Mouse (Mus musculus): ENCODE data around the gene Prdm16. TPM values are rescaled to one million over a fixed set of nuclear protein-coding genes. Genes with fewer than 3 reads are reported as not detected.

The Prdm16 gene
- total RNA-seq, 2 experiments from 2014 or later = 1.4 to 2.0 TPM

GRCm38 (mm10) chr4:154519470-154520037 lies 117.1 kb downstream of the Prdm16 start:
- no peak for DNase-seq (ENCODE audit: low spot score)

DNA sequence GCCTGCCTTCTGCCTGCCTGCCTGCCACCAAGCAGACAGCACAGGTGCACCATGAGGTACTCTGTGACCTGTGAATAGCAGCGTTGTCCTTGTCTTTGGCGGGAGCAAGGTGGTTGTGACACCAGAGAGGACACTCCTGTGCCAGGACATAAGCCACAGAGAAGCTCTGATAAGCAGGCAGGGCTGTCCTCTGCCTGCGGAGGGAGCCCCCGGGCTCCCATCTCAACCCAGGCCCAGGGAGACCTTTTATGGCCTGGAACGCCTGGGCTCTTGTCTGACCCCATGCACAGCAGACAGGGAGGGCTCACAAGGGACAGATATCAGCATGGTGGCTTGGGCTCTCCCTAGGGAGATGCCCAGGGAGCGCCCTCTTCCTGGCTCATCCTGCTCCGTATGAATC lies 118.7 kb downstream of the Prdm16 start:
- no peak for DNase-seq (ENCODE audit: low spot score)

GRCm38 (mm10) chr4:154516470-154516869 lies 120.2 kb downstream of the Prdm16 start:
- DNase-seq (ENCODE audit: low spot score) = no peak

DNA sequence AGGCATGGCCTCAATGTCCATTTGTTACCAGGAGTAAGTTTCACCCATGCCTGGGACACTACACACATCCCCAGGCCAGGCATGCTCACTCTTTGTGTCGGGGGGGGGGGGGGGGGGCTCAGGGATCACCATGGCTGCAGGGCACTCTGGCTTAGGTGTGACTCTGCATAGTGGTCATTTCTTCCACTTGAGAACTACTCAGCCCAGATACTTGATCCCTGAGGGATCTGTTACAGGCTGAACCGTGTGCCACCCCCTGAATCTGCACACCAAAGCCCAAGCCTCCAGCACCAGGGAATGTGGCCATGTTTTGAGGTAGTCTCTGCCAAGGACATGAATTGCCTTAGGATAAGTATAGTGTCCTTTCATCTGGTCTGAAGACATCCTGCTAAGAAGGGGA lies 123.0 kb downstream of the Prdm16 start:
- DNase-seq (ENCODE audit: low spot score) = peak; percentile 42

DNA sequence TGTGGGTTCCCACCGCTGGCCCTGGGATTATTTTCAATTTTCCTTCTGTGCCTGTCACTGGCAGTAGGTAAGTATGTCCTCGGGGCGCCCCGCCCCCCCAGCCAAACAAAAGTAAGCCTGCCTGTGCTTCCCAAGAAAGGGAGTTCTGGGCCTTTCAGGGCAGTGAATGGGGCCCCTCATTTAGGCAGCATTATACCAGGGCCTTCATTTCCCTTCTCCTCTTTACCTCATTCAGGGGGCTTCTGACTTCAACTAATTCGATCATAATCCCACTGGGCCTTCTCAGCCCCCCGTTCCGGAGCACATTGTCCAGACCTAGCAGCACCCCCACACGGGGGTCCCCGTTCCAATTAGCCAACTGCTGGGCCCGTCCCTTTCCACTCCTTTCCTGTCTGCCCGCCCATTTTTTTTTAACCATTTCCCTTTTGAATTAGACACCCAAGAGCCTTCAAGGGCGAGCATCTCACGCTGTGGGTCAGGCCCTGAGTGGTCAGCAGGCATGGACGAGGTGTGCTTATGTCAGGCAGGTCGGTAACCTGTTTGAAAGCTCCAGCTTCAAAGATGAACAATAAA lies 124.1 kb downstream of the Prdm16 start:
- DNase-seq (ENCODE audit: low spot score) = no peak

- DNase-seq (ENCODE audit: low spot score) = no peak
Measured at GRCm38 (mm10) chr4:154511767-154512166, 124.9 kb downstream of the Prdm16 start.

DNA sequence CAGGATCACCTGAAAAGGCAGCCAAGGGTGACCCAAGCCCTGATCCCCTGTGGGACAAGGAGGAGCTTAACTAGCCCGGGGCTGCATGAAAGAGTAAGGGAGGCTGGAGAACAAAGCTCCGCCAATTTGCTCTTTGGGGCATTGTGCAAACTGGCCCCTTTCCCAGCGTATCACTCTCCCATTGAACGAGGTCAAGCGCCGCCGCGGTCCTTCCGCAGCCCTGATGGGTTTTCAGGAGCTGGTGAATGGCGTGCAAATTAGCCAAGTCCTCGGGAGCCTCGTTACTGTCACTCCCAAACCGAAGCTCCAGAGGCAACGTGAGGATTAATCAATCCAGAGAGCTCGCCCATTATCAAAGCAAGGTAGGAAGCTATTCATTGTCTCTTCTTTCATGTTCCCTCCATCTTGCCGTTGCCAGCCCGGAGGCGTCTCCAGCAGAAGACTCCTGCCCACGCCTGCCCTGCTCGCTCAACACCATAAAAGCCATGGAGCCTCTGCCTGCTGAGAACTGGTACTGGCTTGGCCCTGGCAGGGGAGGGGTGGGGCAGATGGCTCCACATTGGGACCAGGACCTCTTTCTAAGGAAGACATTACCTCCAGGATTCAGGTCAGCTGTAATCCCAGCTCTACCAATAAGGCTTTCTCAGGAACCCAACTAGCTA lies 129.8 kb downstream of the Prdm16 start:
- no peak for DNase-seq (ENCODE audit: low spot score)

DNA sequence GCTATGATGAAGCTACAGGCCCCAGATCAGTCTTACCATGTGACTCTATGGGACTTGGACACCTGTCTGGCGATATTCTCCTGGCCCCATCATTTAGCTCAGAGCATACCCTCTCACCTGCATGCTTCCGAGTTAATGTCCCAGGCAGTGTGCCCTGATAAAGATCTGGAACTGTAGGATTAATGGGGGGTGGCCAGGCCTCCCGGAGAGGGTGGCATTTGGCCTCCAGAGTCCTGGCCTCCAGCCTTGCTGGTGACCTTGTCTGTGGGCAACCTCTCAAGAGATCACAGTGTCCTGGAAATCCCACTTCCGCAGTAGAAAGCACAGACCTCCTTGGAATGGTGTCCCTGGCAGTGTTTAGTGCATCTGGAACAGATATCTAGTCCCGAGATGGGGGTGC lies 131.4 kb downstream of the Prdm16 start:
- no peak for DNase-seq (ENCODE audit: low spot score)

DNA sequence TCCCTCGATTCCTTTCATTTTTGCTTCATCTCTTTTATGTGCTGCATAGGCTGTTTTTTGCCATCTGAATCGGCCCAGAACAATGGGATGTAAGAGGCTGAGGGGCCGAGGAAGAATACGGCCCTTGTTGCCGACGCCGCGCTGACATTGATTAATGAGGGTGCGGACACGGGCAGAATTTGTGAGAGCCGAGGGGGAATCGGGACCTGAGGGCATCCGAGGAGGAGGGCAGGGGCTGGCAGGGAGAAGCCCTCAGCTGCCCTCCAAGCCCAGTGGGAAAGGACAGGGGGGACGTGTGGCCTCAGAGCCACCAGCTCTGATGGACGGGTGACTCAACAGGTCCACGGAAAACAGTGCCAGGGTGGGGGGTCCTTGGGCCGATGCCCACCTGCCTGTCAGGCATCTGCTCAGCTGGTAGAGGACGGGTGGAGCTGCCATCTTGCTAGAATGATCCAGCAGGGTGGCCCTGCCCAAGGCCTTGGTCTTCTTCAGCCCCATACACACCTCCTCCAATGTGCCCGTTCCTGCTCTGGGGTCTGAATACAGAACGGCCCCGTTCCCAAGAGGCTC lies 133.3 kb downstream of the Prdm16 start:
- DNase-seq (ENCODE audit: low spot score) = no peak

DNA sequence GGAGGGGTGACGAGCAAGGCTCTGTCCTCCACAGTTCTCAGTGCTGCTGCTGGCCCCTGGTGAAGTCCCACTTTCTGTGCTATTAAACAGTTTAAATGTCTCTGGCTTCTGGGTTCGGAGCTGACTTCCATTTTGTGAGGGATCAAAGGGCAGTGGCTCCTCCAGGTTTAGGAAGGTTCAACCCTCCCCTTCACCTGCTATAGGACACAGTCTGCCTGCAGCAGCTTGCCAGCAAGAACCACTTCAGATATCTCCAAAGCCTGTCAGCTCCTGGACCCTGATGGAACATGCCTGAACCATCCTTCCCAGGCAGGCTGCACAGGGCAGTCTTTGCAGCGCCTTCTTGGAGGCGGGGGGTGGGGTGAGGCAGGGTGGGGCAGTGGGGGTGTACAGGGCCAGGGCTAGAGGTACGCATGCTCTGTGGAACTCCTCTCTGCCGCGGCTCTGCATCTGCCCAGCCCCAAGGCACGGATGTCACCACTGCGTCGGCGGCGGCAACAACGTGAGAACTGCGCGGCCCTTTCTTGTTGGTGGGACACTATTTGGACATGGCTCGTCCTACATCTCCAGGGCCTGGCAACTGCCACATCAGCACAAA lies 134.2 kb downstream of the Prdm16 start:
- no peak for DNase-seq (ENCODE audit: low spot score)

DNA sequence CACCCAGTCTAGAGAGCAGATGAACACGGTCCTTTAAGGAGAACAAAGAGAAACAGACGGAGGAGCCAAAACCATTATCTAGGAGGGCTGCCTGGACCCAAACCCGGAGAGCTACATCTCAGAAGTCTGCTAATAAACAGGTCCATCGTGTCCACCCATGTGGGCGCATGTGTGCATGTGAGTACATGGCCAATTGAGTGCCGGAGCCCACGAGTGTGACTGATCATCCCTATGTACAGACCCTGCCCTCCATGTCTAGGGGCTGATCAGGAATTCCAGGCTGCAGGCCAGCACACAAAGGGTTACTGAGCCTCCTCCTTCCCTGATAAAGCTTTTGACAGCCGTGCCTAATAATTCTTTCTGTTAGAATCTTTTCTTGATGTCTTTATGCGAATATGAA lies 136.0 kb downstream of the Prdm16 start:
- no peak for DNase-seq (ENCODE audit: low spot score)

DNA sequence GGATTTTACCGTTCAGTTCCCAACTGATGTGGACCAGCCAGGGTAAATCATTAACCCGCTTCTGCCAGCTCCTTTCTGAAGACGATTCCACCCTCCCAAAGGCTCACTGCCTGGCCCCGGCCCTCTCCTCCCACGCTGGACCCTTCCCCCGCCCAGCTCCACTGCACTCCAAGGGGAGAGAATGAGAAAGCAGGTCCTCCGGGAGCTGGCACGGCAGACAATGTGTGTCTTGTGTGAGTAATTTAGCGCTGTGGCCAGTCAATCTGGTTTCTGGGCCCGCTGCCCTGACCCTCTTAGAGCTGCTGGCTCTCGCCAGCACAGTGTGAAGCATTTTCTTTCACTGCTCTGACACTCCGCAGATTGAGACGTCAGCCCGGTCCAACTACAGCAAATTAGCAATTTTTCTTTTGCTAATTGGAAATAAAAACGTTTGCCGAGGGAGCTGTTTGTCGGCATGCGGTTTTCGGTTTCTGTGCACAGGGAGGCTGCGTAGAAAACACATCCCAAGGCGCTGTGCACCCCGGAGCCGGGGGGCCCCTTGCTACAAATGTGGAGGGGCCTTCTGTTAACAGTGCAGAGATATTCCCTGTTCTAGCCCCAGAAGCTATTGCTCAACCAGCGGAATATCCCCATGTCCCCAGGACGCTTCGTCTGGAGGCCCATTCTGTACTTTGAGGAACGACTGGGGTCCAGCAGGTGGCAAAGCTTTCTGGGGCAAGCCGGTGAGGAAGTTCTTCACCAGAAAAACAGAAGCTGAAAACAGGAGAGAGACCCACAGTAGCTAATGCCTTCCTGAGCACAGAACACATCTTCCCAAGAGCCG lies 136.8 kb downstream of the Prdm16 start:
- peak; percentile 66 for DNase-seq (ENCODE audit: low spot score)

GRCm38 (mm10) chr4:154497423-154498175 lies 139.1 kb downstream of the Prdm16 start:
- DNase-seq (ENCODE audit: low spot score) = no peak

GRCm38 (mm10) chr4:154496991-154497390 lies 139.7 kb downstream of the Prdm16 start:
- peak; percentile 71 for DNase-seq (ENCODE audit: low spot score)

GRCm38 (mm10) chr4:154496522-154496921 lies 140.2 kb downstream of the Prdm16 start:
- DNase-seq (ENCODE audit: low spot score) = no peak

- DNase-seq (ENCODE audit: low spot score) = no peak
Measured at GRCm38 (mm10) chr4:154493996-154494395, 142.7 kb downstream of the Prdm16 start.

- no peak for DNase-seq (ENCODE audit: low spot score)
Measured at GRCm38 (mm10) chr4:154492714-154493121, 144.0 kb downstream of the Prdm16 start.

GRCm38 (mm10) chr4:154492268-154492667 lies 144.4 kb downstream of the Prdm16 start:
- no peak for DNase-seq (ENCODE audit: low spot score)

- no peak for DNase-seq (ENCODE audit: low spot score)
Measured at GRCm38 (mm10) chr4:154488031-154488430, 148.6 kb downstream of the Prdm16 start.

DNA sequence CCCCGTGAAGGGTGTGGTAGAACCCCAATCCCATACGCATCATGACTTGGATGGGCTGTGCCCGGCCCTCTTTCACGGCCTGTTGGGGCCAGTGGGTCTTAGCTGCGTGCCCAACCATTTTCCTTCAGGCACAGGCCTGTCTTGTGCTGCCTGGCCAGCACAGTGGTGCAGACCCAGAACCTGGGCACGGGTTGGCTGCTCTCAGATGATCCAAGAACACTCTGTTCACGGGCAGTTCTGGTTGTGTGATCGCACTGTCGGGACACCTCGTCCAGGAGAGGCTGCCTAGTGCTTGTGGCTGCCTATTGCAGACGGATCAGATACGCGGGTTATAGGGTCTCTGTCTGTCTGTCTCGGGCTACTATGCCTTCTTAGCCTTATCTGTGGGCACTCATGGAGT lies 154.0 kb downstream of the Prdm16 start:
- DNase-seq (ENCODE audit: low spot score) = no peak

All from gastrocnemius, adult 18-20 months (tissue).